In genomic region chr4:140750328-140750727, GRCm38 (mm10) we compare ENCODE assay signal across 8 mouse cellular contexts. TPM values are rescaled to one million over a fixed set of nuclear protein-coding genes. Genes with fewer than 3 reads are reported as not detected.
DNase-seq lines count a peak whose midpoint lies in the region; ATAC-seq and TF ChIP-seq lines count a peak whose summit lies in the region.

No protein-coding gene starts in this region.

- no peaks in the 10 kb centered on the region for H3K36me3 ChIP-seq in forebrain, embryonic 15.5 days
- no peaks in the 10 kb centered on the region for H3K36me3 ChIP-seq in spleen, adult 2 months (ENCODE audit: control insufficient read depth, insufficient read depth, low read length)

- H3K27ac ChIP-seq in forebrain, embryonic 15.5 days (replicated peaks): no peak overlapping the region
- H3K27ac ChIP-seq in spleen, adult 2 months (ENCODE audit: insufficient read depth, low read length): no peak overlapping the region

- 7% methylated on average over 19 of the region's 19 CpGs for WGBS in forebrain, embryonic 15.5 days
- 16% methylated on average over 19 of the region's 19 CpGs for WGBS in spleen, adult 2 months

- H3K4me1 ChIP-seq in forebrain, embryonic 15.5 days: peaks cover 6% of the 10 kb centered on the region
- peaks cover 5% of the 10 kb centered on the region; the same call in 1 of the 2 replicates for H3K4me1 ChIP-seq in spleen, adult 2 months (ENCODE audit: control insufficient read depth, insufficient read depth, insufficient read length)

- no peak; the same call in 1 of the 2 replicates for TF ChIP-seq CTCF in spleen, adult 2 months (IDR thresholded peaks at IDR 0.05; ENCODE audit: extremely low read depth, insufficient read depth, insufficient read length, insufficient replicate concordance)

- no peaks in the 10 kb centered on the region for H3K9me3 ChIP-seq in forebrain, embryonic 15.5 days

- peak; percentile 16 for DNase-seq in urinary bladder, postnatal 14 days (ENCODE audit: low spot score)
- DNase-seq in urinary bladder, postnatal 36 days (ENCODE audit: low spot score in 2 of 2): no peak
- DNase-seq in kidney, adult 9 months: peak; percentile 57
- DNase-seq in lung, postnatal 10 days: peak; percentile 50
- peak; percentile 30 to 77 for DNase-seq in spleen, adult 2 months (ENCODE audit: low read depth in 1 of 2, low spot score in 2 of 2)
- no peak for DNase-seq in layer of hippocampus, adult 9-10 months (ENCODE audit: low spot score)
- DNase-seq in layer of hippocampus, adult 9-11 months: no peak

- peak overlapping the region; percentile 15; the same call in 1 of the 2 replicates for H3K4me3 ChIP-seq in forebrain, embryonic 15.5 days
- peak overlapping the region; percentile 44 for H3K4me3 ChIP-seq in spleen, adult 2 months (ENCODE audit: extremely low read depth, insufficient read depth, insufficient read length)

- TF ChIP-seq POLR2A in spleen, adult 2 months (IDR thresholded peaks at IDR 0.05; ENCODE audit: low read depth, low read length): no peak

- H3K9ac ChIP-seq in forebrain, embryonic 15.5 days (replicated peaks): no peak overlapping the region

- no peaks in the 10 kb centered on the region for H3K27me3 ChIP-seq in forebrain, embryonic 15.5 days
- H3K27me3 ChIP-seq in spleen, adult 2 months (ENCODE audit: control insufficient read depth, insufficient read depth, low read length): no peaks in the 10 kb centered on the region

- no peak for ATAC-seq in forebrain, embryonic 15.5 days (replicated peaks)

- H3K4me2 ChIP-seq in forebrain, embryonic 15.5 days (replicated peaks): peak overlapping the region; percentile 40

RNA-seq across cellular contexts. Expression of gene Padi6, which starts 7.9 kb away (rescaled TPM):
- polyA plus RNA-seq in forebrain, embryonic 15.5 days (2015; fragmentation: Nextera tagmentation; extraction: Ambion mirVana): 0.06 and 0.10 TPM in 2 replicates
- 0.05 and 0.09 TPM in 2 replicates for polyA plus RNA-seq in spleen, adult 2 months (2012; rRNA removed)

RNA-seq across cellular contexts. Expression of gene Padi4, which starts 23.7 kb away (rescaled TPM):
- 0.06 TPM in 1 of 2 replicates, not detected in the other for polyA plus RNA-seq in forebrain, embryonic 15.5 days (2015; fragmentation: Nextera tagmentation; extraction: Ambion mirVana)
- polyA plus RNA-seq in spleen, adult 2 months (2012; rRNA removed): 4.1 and 7.3 TPM in 2 replicates

RNA-seq across cellular contexts. Expression of gene Rcc2, which starts 50.0 kb away (rescaled TPM):
- polyA plus RNA-seq in forebrain, embryonic 15.5 days (2015; fragmentation: Nextera tagmentation; extraction: Ambion mirVana): 36.1 and 51.2 TPM in 2 replicates
- 86.9 and 101 TPM in 2 replicates for polyA plus RNA-seq in spleen, adult 2 months (2012; rRNA removed)

Comparison
In these comparisons a context has a peak if more than half of its experiments do, and no peak if none do; other contexts are left out.
1. DNase-seq: peak in urinary bladder, postnatal 14 days (single experiment), kidney, adult 9 months (single experiment), lung, postnatal 10 days (single experiment) and spleen, adult 2 months (2 of 2); none in urinary bladder, postnatal 36 days (0 of 2), layer of hippocampus, adult 9-10 months (single experiment) and layer of hippocampus, adult 9-11 months (single experiment).